Mouse (Mus musculus) mouse embryonic stem cell (cell line): Measurements from ENCODE around the gene Dpm3.
"Not testable (repeated sequence)": the region's sequence is repeated elsewhere in the genome, so short reads cannot be mapped to it uniquely, and the experiment has no call there.

ENCODE experiments used
- in situ Hi-C, 2 experiments: fragments of 300-500 bp; cut with MboI; formaldehyde crosslinking; loops; 1 replicate in 1 of 2; 3 replicates in 1 of 2; pipeline ENCODE4 v1.14.3; 2019 to 2020; ENCODE audit warnings: low sequenced_read_pairs in 2 of 2, low pct_unique_long_range_greater_than_20kb in 1 of 2, mixed read lengths in 1 of 2; ENCODE audit not compliant: unreplicated experiment in 1 of 2

The Dpm3 gene

GRCm38 (mm10) chr3:89259076-89259475, at the start of gene Dpm3:
Gene Dpm3 (plus strand): TSS chr3:89259358.
- in situ Hi-C loops: no loop called here

GRCm38 (mm10) chr3:89209731-89210130, 49.4 kb upstream of the Dpm3 start:
- in situ Hi-C loops: no loop called here

GRCm38 (mm10) chr3:89210162-89210561, 49.0 kb upstream of the Dpm3 start:
- in situ Hi-C loops: no loop called here

GRCm38 (mm10) chr3:89210731-89211130, 48.4 kb upstream of the Dpm3 start:
- in situ Hi-C loops: no loop called here

- in situ Hi-C loops: no loop called here
Observed at GRCm38 (mm10) chr3:89213803-89214530, 45.2 kb upstream of the Dpm3 start.

- in situ Hi-C loops: no loop called here
Observed at GRCm38 (mm10) chr3:89214681-89215411, 44.3 kb upstream of the Dpm3 start, which contains the start of gene Thbs3. Gene Thbs3 (plus strand): TSS chr3:89215180.

GRCm38 (mm10) chr3:89215853-89216252, 43.3 kb upstream of the Dpm3 start:
- in situ Hi-C loops: no loop called here

- in situ Hi-C loops: not testable (repeated sequence)
Observed at GRCm38 (mm10) chr3:89216407-89216806, 42.8 kb upstream of the Dpm3 start.

- in situ Hi-C loops: no loop called here
Observed at GRCm38 (mm10) chr3:89218271-89218670, 40.9 kb upstream of the Dpm3 start.

GRCm38 (mm10) chr3:89219546-89219945, 39.6 kb upstream of the Dpm3 start:
- in situ Hi-C loops: no loop called here

GRCm38 (mm10) chr3:89221167-89221566, 38.0 kb upstream of the Dpm3 start:
- in situ Hi-C loops: no loop called here

- in situ Hi-C loops: no loop called here
Observed at GRCm38 (mm10) chr3:89224796-89225195, 34.4 kb upstream of the Dpm3 start.

GRCm38 (mm10) chr3:89225321-89225815, 33.8 kb upstream of the Dpm3 start:
- in situ Hi-C loops: no loop called here

GRCm38 (mm10) chr3:89225918-89226317, 33.2 kb upstream of the Dpm3 start:
- in situ Hi-C loops: no loop called here

GRCm38 (mm10) chr3:89226361-89226760, 32.8 kb upstream of the Dpm3 start:
- in situ Hi-C loops: no loop called here

- in situ Hi-C loops: no loop called here
Observed at GRCm38 (mm10) chr3:89226900-89227299, 32.3 kb upstream of the Dpm3 start, which contains the start of gene Mtx1. Gene Mtx1 (minus strand): TSS chr3:89227088.

GRCm38 (mm10) chr3:89227307-89228179, 31.6 kb upstream of the Dpm3 start:
- in situ Hi-C loops: no loop called here

GRCm38 (mm10) chr3:89228180-89228549, 31.0 kb upstream of the Dpm3 start:
- in situ Hi-C loops: no loop called here

GRCm38 (mm10) chr3:89228836-89229235, 30.3 kb upstream of the Dpm3 start, which contains the start of gene Muc1:
Gene Muc1 (plus strand): TSS chr3:89229057.
- in situ Hi-C loops: no loop called here
